Mouse (Mus musculus) cerebellum, adult 18-20 months (tissue): Measurements from ENCODE around the gene Polr3h.
A peak's percentile ranks its signal among the peaks of the same experiment; 100 is the strongest.

Experiments
- DNase-seq, 2 experiments: peaks; one replicate each; pipeline ENCODE4 v3.0.0; 2021

The Polr3h gene

GRCm38 (mm10) chr15:81840306-81840705, 85.7 kb downstream of the Polr3h start:
- no peak for DNase-seq

- DNase-seq, result peak; percentile 97 to 98
These were observed 86.4 kb downstream of the Polr3h start for GRCm38 (mm10) chr15:81839634-81840033.

GRCm38 (mm10) chr15:81838554-81839235, 87.3 kb downstream of the Polr3h start:
- DNase-seq, result no peak
